Mouse (Mus musculus): Measurements from ENCODE around the gene Rbm19.
"Not testable (repeated sequence)": the region's sequence is repeated elsewhere in the genome, so short reads cannot be mapped to it uniquely, and the experiment has no call there.

Gene Rbm19

GRCm38 (mm10) chr5:120116261-120117050 lies at the start of gene Rbm19:
Gene Rbm19, plus strand, starts transcription at chr5:120116465.
- CTCF ChIA-PET, result no interaction called here

- CTCF ChIA-PET, result no interaction called here
These were observed 49.0 kb upstream of the Rbm19 start for GRCm38 (mm10) chr5:120067266-120067665.

- CTCF ChIA-PET, result no interaction called here
These were observed 42.2 kb upstream of the Rbm19 start for GRCm38 (mm10) chr5:120074101-120074500.

GRCm38 (mm10) chr5:120080027-120080426 lies 36.2 kb upstream of the Rbm19 start:
- CTCF ChIA-PET, result no interaction called here

- CTCF ChIA-PET, result no interaction called here
These were observed 35.8 kb upstream of the Rbm19 start for GRCm38 (mm10) chr5:120080468-120080867.

- CTCF ChIA-PET, result interaction anchor here (0.7 kb wide), 1 partner anchor 13 kb away, joined by 4 read pairs; no protein-coding TSS in a partner anchor
These were observed 27.7 kb upstream of the Rbm19 start for GRCm38 (mm10) chr5:120088561-120088960.

- CTCF ChIA-PET, result no interaction called here
These were observed 21.7 kb upstream of the Rbm19 start for GRCm38 (mm10) chr5:120094602-120095001.

- CTCF ChIA-PET, result no interaction called here
These were observed 19.2 kb upstream of the Rbm19 start for GRCm38 (mm10) chr5:120097042-120097441.

- CTCF ChIA-PET, result interaction anchor here (0.6 kb wide), 2 partner anchors 12 to 197 kb away, joined by 4 to 5 read pairs; no protein-coding TSS in a partner anchor
These were observed 15.5 kb upstream of the Rbm19 start for GRCm38 (mm10) chr5:120100814-120101213.

GRCm38 (mm10) chr5:120102097-120102496 lies 14.2 kb upstream of the Rbm19 start:
- CTCF ChIA-PET, result no interaction called here

GRCm38 (mm10) chr5:120102732-120103131 lies 13.5 kb upstream of the Rbm19 start:
- CTCF ChIA-PET, result no interaction called here

- CTCF ChIA-PET, result interaction anchor here (0.5 kb wide), 1 partner anchor 1459 kb away, joined by 3 read pairs; no protein-coding TSS in a partner anchor
These were observed 12.8 kb upstream of the Rbm19 start for GRCm38 (mm10) chr5:120103458-120103857.

GRCm38 (mm10) chr5:120106424-120107073 lies 9.7 kb upstream of the Rbm19 start:
- CTCF ChIA-PET, result no interaction called here

GRCm38 (mm10) chr5:120114361-120114760 lies 1.9 kb upstream of the Rbm19 start:
- CTCF ChIA-PET, result interaction anchor here (0.7 kb wide), 1 partner anchor 23 kb away, joined by 3 read pairs; no protein-coding TSS in a partner anchor

GRCm38 (mm10) chr5:120117161-120117560 lies 896 bp downstream of the Rbm19 start:
- CTCF ChIA-PET, result not testable (repeated sequence)

GRCm38 (mm10) chr5:120124881-120125690 lies 8.8 kb downstream of the Rbm19 start:
- CTCF ChIA-PET, result interaction anchor here (0.7 kb wide), 1 partner anchor 386 kb away, joined by 3 read pairs; no protein-coding TSS in a partner anchor

- CTCF ChIA-PET, result no interaction called here
These were observed 11.4 kb downstream of the Rbm19 start for GRCm38 (mm10) chr5:120127641-120128040.

GRCm38 (mm10) chr5:120128511-120128910 lies 12.2 kb downstream of the Rbm19 start:
- CTCF ChIA-PET, result no interaction called here

GRCm38 (mm10) chr5:120129070-120129469 lies 12.8 kb downstream of the Rbm19 start:
- CTCF ChIA-PET, result no interaction called here

GRCm38 (mm10) chr5:120129761-120130160 lies 13.5 kb downstream of the Rbm19 start:
- CTCF ChIA-PET, result no interaction called here

GRCm38 (mm10) chr5:120130163-120130562 lies 13.9 kb downstream of the Rbm19 start:
- CTCF ChIA-PET, result no interaction called here

- CTCF ChIA-PET, result no interaction called here
These were observed 15.3 kb downstream of the Rbm19 start for GRCm38 (mm10) chr5:120131600-120131999.

Measured in spleen, embryonic (tissue).